Mouse (Mus musculus): ENCODE measurements around the gene Gm49486. TPM values are rescaled to one million over a fixed set of nuclear protein-coding genes. Genes with fewer than 3 reads are reported as not detected.

The Gm49486 gene
- polyA plus RNA-seq, 1 experiment from 2014 or later = 0.30 TPM

DNA sequence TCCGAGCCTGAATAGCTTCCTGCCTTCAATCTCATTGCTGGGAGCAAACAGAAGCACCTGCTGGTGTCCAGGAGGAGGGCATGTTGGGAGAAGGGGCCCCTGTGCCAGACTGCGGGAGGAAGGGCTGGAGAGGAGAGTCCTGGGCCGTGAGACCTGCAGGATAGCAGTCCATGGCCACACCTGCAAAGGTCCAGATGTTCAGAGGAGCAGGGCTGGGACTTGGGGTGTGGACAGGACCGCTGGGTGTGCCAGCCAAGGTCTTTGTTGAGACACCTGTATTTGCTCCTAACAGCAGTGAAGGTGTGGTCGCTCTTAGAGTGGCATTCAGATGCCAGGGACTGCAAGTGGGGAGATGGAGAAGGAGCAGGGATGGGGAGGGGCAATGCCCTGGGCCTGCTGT is 53.2 kb downstream of the Gm49486 start:
- WGBS = 32% methylated on average over 5 of the region's 5 CpGs
- Histone ChIP-seq H3K36me3 (ENCODE audit: control insufficient read depth, insufficient read depth) (peaks cover 12% of the 10 kb centered on the region; the same call in 1 of the 2 replicates), H3K4me2 (replicated peaks; ENCODE audit: low read depth) (peak overlapping the region; percentile 62; the same call in 1 of the 2 replicates), H3K4me1 (replicated peaks; ENCODE audit: control insufficient read depth, insufficient read depth, low read length) (peaks cover 17% of the 10 kb centered on the region; the same call in 1 of the 2 replicates), H3K27ac (ENCODE audit: low read depth, low read length) (peak overlapping the region; percentile 86), H3K4me3 (ENCODE audit: low read depth, low read length) (no peak overlapping the region), H3K9ac (ENCODE audit: low read depth, low read length) (no peak overlapping the region), H3K9me3 (ENCODE audit: control insufficient read depth) (no peaks in the 10 kb centered on the region), H3K27me3 (replicated peaks; ENCODE audit: control insufficient read depth, insufficient read depth, low read length) (no peaks in the 10 kb centered on the region)
- ATAC-seq = peak; percentile 83
- peak; percentile 24; the same call in 1 of the 2 replicates for TF ChIP-seq CTCF (IDR thresholded peaks at IDR 0.05; ENCODE audit: low read depth)

GRCm38 (mm10) chr15:79283371-79283770 is 54.2 kb downstream of the Gm49486 start:
- ATAC-seq = 0 out of 2 replicates have a peak, but pooled peaks have one; percentile 4
- 45% methylated on average over 4 of the region's 4 CpGs for WGBS
- H3K4me1 ChIP-seq (replicated peaks; ENCODE audit: control insufficient read depth, insufficient read depth, low read length) = peaks cover 18% of the 10 kb centered on the region; the same call in 1 of the 2 replicates
- H3K27ac ChIP-seq (ENCODE audit: low read depth, low read length) = peak overlapping the region; percentile 86
- peaks cover 20% of the 10 kb centered on the region; the same call in 1 of the 2 replicates for H3K36me3 ChIP-seq (ENCODE audit: control insufficient read depth, insufficient read depth)
- no peaks in the 10 kb centered on the region for H3K9me3 ChIP-seq (ENCODE audit: control insufficient read depth)
- peak overlapping the region; percentile 9; the same call in 1 of the 2 replicates for H3K4me3 ChIP-seq (ENCODE audit: low read depth, low read length)
- peak overlapping the region; percentile 62 for H3K4me2 ChIP-seq (replicated peaks; ENCODE audit: low read depth)
- no peak for TF ChIP-seq CTCF (IDR thresholded peaks at IDR 0.05; ENCODE audit: low read depth)
- no peaks in the 10 kb centered on the region for H3K27me3 ChIP-seq (replicated peaks; ENCODE audit: control insufficient read depth, insufficient read depth, low read length)
- H3K9ac ChIP-seq (ENCODE audit: low read depth, low read length) = no peak overlapping the region

DNA sequence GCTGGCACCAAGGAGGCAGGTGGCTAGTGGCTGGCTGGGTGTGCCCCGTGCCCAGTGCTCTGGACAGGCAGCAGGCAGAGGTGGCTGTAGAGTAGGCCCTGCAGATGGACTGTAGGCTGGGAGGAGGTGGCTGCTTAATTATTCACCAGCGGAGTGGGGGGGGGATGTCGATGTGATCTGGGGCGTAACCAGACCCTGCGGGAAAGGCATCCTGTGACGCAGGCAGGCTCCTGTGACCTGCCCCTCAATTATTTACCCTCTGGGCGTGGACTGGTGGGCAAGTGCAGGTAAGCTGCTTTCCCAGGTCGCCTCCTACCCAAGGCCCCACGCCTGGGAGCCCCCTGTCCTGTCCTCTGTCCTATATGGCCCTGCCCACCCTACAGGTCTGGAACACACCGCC is 56.2 kb downstream of the Gm49486 start, which contains the start of gene Baiap2l2:
Baiap2l2 (minus strand) TSS at position 139 of the 400 bp plus-strand sequence.
- peaks cover 18% of the 10 kb centered on the region; the same call in 1 of the 2 replicates for H3K4me1 ChIP-seq (replicated peaks; ENCODE audit: control insufficient read depth, insufficient read depth, low read length)
- peak within 1 kb of the TSS; percentile 62 for H3K4me2 ChIP-seq (replicated peaks; ENCODE audit: low read depth)
- peak within 1 kb of the TSS; percentile 35; the same call in 1 of the 2 replicates for H3K9ac ChIP-seq (ENCODE audit: low read depth, low read length)
- no peaks in the 10 kb centered on the region for H3K9me3 ChIP-seq (ENCODE audit: control insufficient read depth)
- H3K27ac ChIP-seq (ENCODE audit: low read depth, low read length) = peak within 1 kb of the TSS; percentile 86
- H3K27me3 ChIP-seq (replicated peaks; ENCODE audit: control insufficient read depth, insufficient read depth, low read length) = no peaks in the 10 kb centered on the region
- peak; percentile 26 for ATAC-seq
- peaks cover 17% of the 10 kb centered on the region; the same call in 1 of the 2 replicates for H3K36me3 ChIP-seq (ENCODE audit: control insufficient read depth, insufficient read depth)
- 41% methylated on average over 10 of the region's 10 CpGs for WGBS
- no peak for TF ChIP-seq CTCF (IDR thresholded peaks at IDR 0.05; ENCODE audit: low read depth)
- H3K4me3 ChIP-seq (ENCODE audit: low read depth, low read length) = peak within 1 kb of the TSS; percentile 29

DNA sequence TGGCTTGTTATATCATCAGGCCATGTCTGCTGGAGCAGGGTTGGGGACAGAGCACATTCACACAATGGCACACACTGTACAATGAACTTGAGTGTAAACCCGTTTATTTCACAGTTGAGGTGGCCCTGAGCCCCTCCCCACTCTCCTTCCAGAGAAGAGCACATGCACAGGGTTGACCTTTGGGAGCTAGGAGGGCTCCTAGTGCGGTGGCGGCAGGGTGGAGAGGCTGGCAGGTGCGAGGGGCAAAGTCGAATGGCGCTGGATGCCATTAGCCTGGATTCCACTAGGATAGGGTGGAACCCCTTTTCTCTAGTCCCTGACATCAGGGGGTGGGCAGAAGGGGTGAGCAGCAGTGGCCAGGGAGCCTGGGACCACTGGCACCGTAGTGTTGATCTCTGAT is 57.0 kb downstream of the Gm49486 start:
- H3K27ac ChIP-seq (ENCODE audit: low read depth, low read length) = peak overlapping the region; percentile 86

GRCm38 (mm10) chr15:79287091-79287490 is 57.9 kb downstream of the Gm49486 start:
- no peaks in the 10 kb centered on the region for H3K27me3 ChIP-seq (replicated peaks; ENCODE audit: control insufficient read depth, insufficient read depth, low read length)
- 79% methylated on average over 7 of the region's 7 CpGs for WGBS
- H3K9ac ChIP-seq (ENCODE audit: low read depth, low read length) = peak overlapping the region; percentile 22; the same call in 1 of the 2 replicates
- TF ChIP-seq CTCF (IDR thresholded peaks at IDR 0.05; ENCODE audit: low read depth) = no peak
- ATAC-seq = no peak
- H3K27ac ChIP-seq (ENCODE audit: low read depth, low read length) = peak overlapping the region; percentile 86; the same call in 1 of the 2 replicates
- H3K4me3 ChIP-seq (ENCODE audit: low read depth, low read length) = no peak overlapping the region
- H3K4me2 ChIP-seq (replicated peaks; ENCODE audit: low read depth) = peak overlapping the region; percentile 62
- H3K36me3 ChIP-seq (ENCODE audit: control insufficient read depth, insufficient read depth) = peaks cover 22% of the 10 kb centered on the region; the same call in 1 of the 2 replicates
- H3K9me3 ChIP-seq (ENCODE audit: control insufficient read depth) = no peaks in the 10 kb centered on the region
- H3K4me1 ChIP-seq (replicated peaks; ENCODE audit: control insufficient read depth, insufficient read depth, low read length) = peaks cover 18% of the 10 kb centered on the region; the same call in 1 of the 2 replicates

More for the DNA sequence above, 57.0 kb downstream of the Gm49486 start:
- WGBS = 44% methylated on average over 7 of the region's 7 CpGs
- H3K4me2 ChIP-seq (replicated peaks; ENCODE audit: low read depth) = peak overlapping the region; percentile 62
- H3K4me1 ChIP-seq (replicated peaks; ENCODE audit: control insufficient read depth, insufficient read depth, low read length) = peaks cover 18% of the 10 kb centered on the region; the same call in 1 of the 2 replicates
- H3K4me3 ChIP-seq (ENCODE audit: low read depth, low read length) = no peak overlapping the region
- no peak for TF ChIP-seq CTCF (IDR thresholded peaks at IDR 0.05; ENCODE audit: low read depth)
- H3K9ac ChIP-seq (ENCODE audit: low read depth, low read length) = 0 out of 2 replicates have a peak overlapping the region, but pooled peaks have one; percentile 11
- H3K27me3 ChIP-seq (replicated peaks; ENCODE audit: control insufficient read depth, insufficient read depth, low read length) = no peaks in the 10 kb centered on the region
- H3K9me3 ChIP-seq (ENCODE audit: control insufficient read depth) = no peaks in the 10 kb centered on the region
- ATAC-seq = peak; percentile 21
- peaks cover 22% of the 10 kb centered on the region; the same call in 1 of the 2 replicates for H3K36me3 ChIP-seq (ENCODE audit: control insufficient read depth, insufficient read depth)

DNA sequence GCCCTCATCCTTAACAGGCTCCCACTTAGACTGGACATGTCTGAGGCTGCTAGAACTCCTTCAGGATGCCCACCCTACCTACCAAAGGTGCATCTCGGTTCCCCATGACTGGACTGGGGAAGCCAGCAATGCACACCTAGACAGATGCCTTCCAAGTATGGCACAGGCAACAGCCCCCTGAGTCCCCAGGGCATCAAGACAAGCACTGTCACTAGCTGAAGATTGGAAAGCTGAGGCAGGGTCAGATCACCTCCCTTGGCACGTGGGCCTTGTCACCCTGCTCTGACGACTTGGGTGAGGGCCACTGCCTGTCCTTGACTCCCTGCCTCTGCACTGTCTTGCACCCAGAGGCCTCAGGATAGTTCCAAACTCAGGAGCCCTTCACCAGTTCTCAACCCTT is 59.2 kb downstream of the Gm49486 start:
- Histone ChIP-seq H3K4me1 (replicated peaks; ENCODE audit: control insufficient read depth, insufficient read depth, low read length) (peaks cover 13% of the 10 kb centered on the region; the same call in 1 of the 2 replicates), H3K27ac (ENCODE audit: low read depth, low read length) (no peak overlapping the region), H3K4me2 (replicated peaks; ENCODE audit: low read depth) (no peak overlapping the region), H3K9me3 (ENCODE audit: control insufficient read depth) (no peaks in the 10 kb centered on the region), H3K9ac (ENCODE audit: low read depth, low read length) (no peak overlapping the region), H3K27me3 (replicated peaks; ENCODE audit: control insufficient read depth, insufficient read depth, low read length) (no peaks in the 10 kb centered on the region), H3K4me3 (ENCODE audit: low read depth, low read length) (no peak overlapping the region), H3K36me3 (ENCODE audit: control insufficient read depth, insufficient read depth) (peaks cover 22% of the 10 kb centered on the region; the same call in 1 of the 2 replicates)
- no peak for TF ChIP-seq CTCF (IDR thresholded peaks at IDR 0.05; ENCODE audit: low read depth)
- no peak for ATAC-seq
- WGBS = 80% methylated on average over 3 of the region's 3 CpGs
